Comparison of ENCODE assay signal across 24 mouse cellular contexts in the genomic region with DNA sequence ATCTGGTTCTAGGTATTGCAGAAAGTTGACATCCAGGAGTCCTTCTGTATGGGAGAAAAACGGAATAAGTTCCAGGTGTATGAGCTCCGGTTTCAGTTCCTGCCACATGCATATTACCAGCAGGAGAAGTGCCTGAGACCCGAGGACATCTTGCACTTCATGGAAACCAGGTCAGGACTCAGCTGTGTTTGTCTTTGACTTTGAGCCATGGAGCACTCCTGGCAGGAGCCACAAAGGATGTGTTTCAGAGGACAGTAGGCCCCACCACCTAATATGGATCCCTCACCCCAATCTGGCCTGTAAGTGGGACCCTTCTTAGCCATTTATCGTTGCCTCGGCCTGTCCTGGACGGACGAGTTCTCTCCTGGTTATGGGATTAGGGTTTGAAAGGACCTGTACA. TPM values are rescaled to one million over a fixed set of nuclear protein-coding genes. Genes with fewer than 3 reads are reported as not detected.
DNase-seq lines count a peak whose midpoint lies in the region; ATAC-seq and TF ChIP-seq lines count a peak whose summit lies in the region.
"Had no signal": no experiment of that assay in that cellular context is flagged by ENCODE, and none has a peak within 500 bp of the region (broad histone marks: within the 10 kb centered on the region; RNA-seq: fewer than 3 reads in every experiment).

No protein-coding gene starts in this region.

- peak overlapping the region; percentile 47 for H3K27ac ChIP-seq in cerebellum, adult 2 months (ENCODE audit: insufficient read depth, low read length)
- H3K27ac ChIP-seq in embryonic facial prominence, embryonic 11.5 days (replicated peaks; ENCODE audit: low read depth, low read length) = no peak overlapping the region
- H3K27ac ChIP-seq in embryonic facial prominence, embryonic 10.5 days (replicated peaks) = no peak overlapping the region; the same call in 1 of the 2 replicates
- 0 out of 2 replicates have a peak overlapping the region, but pooled peaks have one; percentile 8 for H3K27ac ChIP-seq in embryonic facial prominence, embryonic 12.5 days
- peak overlapping the region; percentile 52; the same call in 1 of the 2 replicates for H3K27ac ChIP-seq in embryonic facial prominence, embryonic 13.5 days
- H3K27ac ChIP-seq: embryonic facial prominence, embryonic 15.5 days; heart, adult 2 months; heart, embryonic 10.5 days; heart, embryonic 13.5 days; hindbrain, embryonic 14.5 days; hindbrain, postnatal 0 days had no signal

- WGBS in cerebellum, adult 2 months = 59% methylated on average over 7 of the region's 7 CpGs
- 73% methylated on average over 7 of the region's 7 CpGs for WGBS in embryonic facial prominence, embryonic 11.5 days
- WGBS in embryonic facial prominence, embryonic 10.5 days = 85% methylated on average over 7 of the region's 7 CpGs
- 65% methylated on average over 7 of the region's 7 CpGs for WGBS in embryonic facial prominence, embryonic 12.5 days
- 60% methylated on average over 7 of the region's 7 CpGs for WGBS in embryonic facial prominence, embryonic 13.5 days

- DNase-seq in cerebellum, adult 2 months = peak in 1 of 2 experiments; percentile 41
- DNase-seq in embryonic facial prominence, embryonic 11.5 days (ENCODE audit: low spot score) = peak; percentile 52
- DNase-seq in embryonic facial prominence, embryonic 10.5 days (ENCODE audit: low spot score) = no peak
- DNase-seq: adrenal gland, adult 8-10 months; adrenal gland, postnatal 25 days; forebrain, postnatal 0 days; gastrocnemius, postnatal 14 days; heart, adult 2 months; heart, postnatal 14 days; heart, postnatal 4 days; kidney, adult 18-20 months; kidney, adult 9 months had no signal

- H3K27me3 ChIP-seq in cerebellum, adult 2 months (ENCODE audit: control insufficient read depth, insufficient read depth, low read length) = no peaks in the 10 kb centered on the region
- no peaks in the 10 kb centered on the region for H3K27me3 ChIP-seq in embryonic facial prominence, embryonic 11.5 days (ENCODE audit: control insufficient read depth, insufficient read depth, low read length)
- no peaks in the 10 kb centered on the region for H3K27me3 ChIP-seq in embryonic facial prominence, embryonic 10.5 days (replicated peaks; ENCODE audit: low read depth, poor library complexity, severe bottlenecking)
- H3K27me3 ChIP-seq in embryonic facial prominence, embryonic 12.5 days = no peaks in the 10 kb centered on the region
- H3K27me3 ChIP-seq in embryonic facial prominence, embryonic 13.5 days = no peaks in the 10 kb centered on the region
- H3K27me3 ChIP-seq: embryonic facial prominence, embryonic 15.5 days; heart, embryonic 13.5 days had no signal

- H3K4me2 ChIP-seq in embryonic facial prominence, embryonic 11.5 days (ENCODE audit: low read depth, low read length) = no peak overlapping the region
- H3K4me2 ChIP-seq in embryonic facial prominence, embryonic 12.5 days (replicated peaks) = no peak overlapping the region
- no peak overlapping the region for H3K4me2 ChIP-seq in embryonic facial prominence, embryonic 13.5 days
- H3K4me2 ChIP-seq: embryonic facial prominence, embryonic 15.5 days; heart, embryonic 13.5 days; hindbrain, embryonic 14.5 days had no signal

- no peak overlapping the region for H3K4me3 ChIP-seq in cerebellum, adult 2 months (replicated peaks; ENCODE audit: insufficient read depth, low read depth, low read length)
- H3K4me3 ChIP-seq in embryonic facial prominence, embryonic 11.5 days (ENCODE audit: low read depth, low read length) = no peak overlapping the region
- H3K4me3 ChIP-seq in embryonic facial prominence, embryonic 10.5 days = no peak overlapping the region
- H3K4me3 ChIP-seq in embryonic facial prominence, embryonic 12.5 days = no peak overlapping the region
- no peak overlapping the region for H3K4me3 ChIP-seq in embryonic facial prominence, embryonic 13.5 days
- H3K4me3 ChIP-seq: embryonic facial prominence, embryonic 15.5 days; heart, adult 2 months; heart, embryonic 10.5 days; heart, embryonic 13.5 days had no signal

- TF ChIP-seq POLR2A in cerebellum, adult 2 months (IDR thresholded peaks at IDR 0.05; ENCODE audit: borderline replicate concordance, insufficient read depth, low read length) = no peak

- no peak for ATAC-seq in cerebellum, adult (ENCODE audit: insufficient number of reproducible peaks, low FRiP score, low TSS enrichment)
- ATAC-seq in embryonic facial prominence, embryonic 11.5 days (replicated peaks; ENCODE audit: insufficient number of reproducible peaks, low FRiP score, low TSS enrichment, low read depth) = no peak; the same call in 1 of the 2 replicates
- no peak for ATAC-seq in embryonic facial prominence, embryonic 12.5 days (ENCODE audit: insufficient number of reproducible peaks, insufficient read depth, low FRiP score, low TSS enrichment)
- no peak for ATAC-seq in embryonic facial prominence, embryonic 13.5 days (ENCODE audit: insufficient number of reproducible peaks, insufficient read depth, low FRiP score, low TSS enrichment, low read depth)
- ATAC-seq: activated CD4-positive, CD25-positive, alpha-beta regulatory T cell, adult 4 months; forebrain, embryonic 14.5 days; forebrain, postnatal 0 days; hindbrain, postnatal 0 days; inflammation-experienced regulatory T-cells, adult 6 months; intestine, embryonic 16.5 days had no signal

- H3K36me3 ChIP-seq in embryonic facial prominence, embryonic 11.5 days (replicated peaks; ENCODE audit: control insufficient read depth, insufficient read depth, low read depth, low read length) = peaks cover 6% of the 10 kb centered on the region
- peaks cover 99% of the 10 kb centered on the region for H3K36me3 ChIP-seq in embryonic facial prominence, embryonic 10.5 days (replicated peaks)
- peaks cover 63% of the 10 kb centered on the region for H3K36me3 ChIP-seq in embryonic facial prominence, embryonic 12.5 days
- peaks cover 79% of the 10 kb centered on the region for H3K36me3 ChIP-seq in embryonic facial prominence, embryonic 13.5 days

- no peaks in the 10 kb centered on the region for H3K9me3 ChIP-seq in embryonic facial prominence, embryonic 11.5 days (replicated peaks; ENCODE audit: control insufficient read depth, low read length)
- H3K9me3 ChIP-seq in embryonic facial prominence, embryonic 10.5 days = no peaks in the 10 kb centered on the region
- H3K9me3 ChIP-seq in embryonic facial prominence, embryonic 12.5 days = no peaks in the 10 kb centered on the region
- H3K9me3 ChIP-seq in embryonic facial prominence, embryonic 13.5 days = no peaks in the 10 kb centered on the region
- H3K9me3 ChIP-seq: embryonic facial prominence, embryonic 15.5 days; heart, embryonic 10.5 days; heart, embryonic 13.5 days had no signal

- H3K9ac ChIP-seq in embryonic facial prominence, embryonic 11.5 days (replicated peaks; ENCODE audit: low read length) = no peak overlapping the region
- H3K9ac ChIP-seq in embryonic facial prominence, embryonic 12.5 days = no peak overlapping the region
- no peak overlapping the region for H3K9ac ChIP-seq in embryonic facial prominence, embryonic 13.5 days
- H3K9ac ChIP-seq: embryonic facial prominence, embryonic 15.5 days; forebrain, postnatal 0 days; heart, embryonic 13.5 days; hindbrain, embryonic 14.5 days had no signal

- no peak for TF ChIP-seq CTCF in cerebellum, adult 2 months (IDR thresholded peaks at IDR 0.05; ENCODE audit: borderline replicate concordance, insufficient read depth, low read depth, low read length)

- peaks cover 15% of the 10 kb centered on the region for H3K4me1 ChIP-seq in cerebellum, adult 2 months (ENCODE audit: control insufficient read depth, insufficient read depth, low read length)
- no peaks in the 10 kb centered on the region for H3K4me1 ChIP-seq in embryonic facial prominence, embryonic 11.5 days (ENCODE audit: control insufficient read depth, insufficient read depth, low read length)
- no peaks in the 10 kb centered on the region for H3K4me1 ChIP-seq in embryonic facial prominence, embryonic 10.5 days
- H3K4me1 ChIP-seq in embryonic facial prominence, embryonic 12.5 days = no peaks in the 10 kb centered on the region
- H3K4me1 ChIP-seq in embryonic facial prominence, embryonic 13.5 days = peaks cover 16% of the 10 kb centered on the region; the same call in 1 of the 2 replicates

RNA-seq across cellular contexts. Expression of a gene that starts 59.0 kb away (rescaled TPM):
- 18.9 and 19.6 TPM in 2 replicates for polyA plus RNA-seq in cerebellum, adult 2 months (2012; rRNA removed)
- 32.0 and 38.2 TPM in 2 replicates for polyA plus RNA-seq in embryonic facial prominence, embryonic 11.5 days (2014; fragmentation: Nextera tagmentation; extraction: Ambion mirVana)
- polyA plus RNA-seq in embryonic facial prominence, embryonic 10.5 days (2016; fragmentation: Nextera tagmentation; extraction: Ambion mirVana) = 49.6 and 53.7 TPM in 2 replicates
- polyA plus RNA-seq in embryonic facial prominence, embryonic 12.5 days (2016; fragmentation: Nextera tagmentation; extraction: Ambion mirVana) = 41.7 and 42.7 TPM in 2 replicates
- polyA plus RNA-seq in embryonic facial prominence, embryonic 13.5 days (2015; fragmentation: Nextera tagmentation; extraction: Ambion mirVana) = 35.0 and 35.4 TPM in 2 replicates

RNA-seq across cellular contexts. Expression of a gene that starts 59.3 kb away (rescaled TPM):
- polyA plus RNA-seq in cerebellum, adult 2 months (2012; rRNA removed) = 64.1 and 65.6 TPM in 2 replicates
- 139 and 151 TPM in 2 replicates for polyA plus RNA-seq in embryonic facial prominence, embryonic 11.5 days (2014; fragmentation: Nextera tagmentation; extraction: Ambion mirVana)
- 157 and 167 TPM in 2 replicates for polyA plus RNA-seq in embryonic facial prominence, embryonic 10.5 days (2016; fragmentation: Nextera tagmentation; extraction: Ambion mirVana)
- 122 and 126 TPM in 2 replicates for polyA plus RNA-seq in embryonic facial prominence, embryonic 12.5 days (2016; fragmentation: Nextera tagmentation; extraction: Ambion mirVana)
- 100 and 102 TPM in 2 replicates for polyA plus RNA-seq in embryonic facial prominence, embryonic 13.5 days (2015; fragmentation: Nextera tagmentation; extraction: Ambion mirVana)

Comparison
In these comparisons a context has a peak if more than half of its experiments do, and no peak if none do; other contexts are left out.
1. H3K27ac ChIP-seq: peak in cerebellum, adult 2 months (single experiment), embryonic facial prominence, embryonic 12.5 days (single experiment) and embryonic facial prominence, embryonic 13.5 days (single experiment); none in embryonic facial prominence, embryonic 11.5 days (single experiment) and embryonic facial prominence, embryonic 10.5 days (single experiment).